Mouse (Mus musculus) erythroblast, embryonic 14.5 days (primary cell): ENCODE results near the gene Pcid2.

Experiments
- GATA1 ChIP-seq: IDR thresholded peaks from 2 replicates; pipeline ENCODE4 v1.6.1; 2012; ENCODE audit warnings: low read length, inconsistent platforms, mixed read lengths
- TAL1 ChIP-seq: IDR thresholded peaks from 3 replicates; pipeline ENCODE4 v1.6.1; 2012; ENCODE audit warnings: low read length, inconsistent platforms, mixed read lengths

GRCm38 (mm10) chr8:13105908-13106551, 771 bp upstream of the Pcid2 start:
- TF ChIP-seq GATA1 (no peak), TAL1 (no peak)
